Mouse (Mus musculus): Measurements from ENCODE around the gene AC134908.4. TPM values are rescaled to one million over a fixed set of nuclear protein-coding genes. Genes with fewer than 3 reads are reported as not detected.

The AC134908.4 gene
- total and polyA plus RNA-seq, 2 experiments, result 0.28 to 0.37 TPM

GRCm38 (mm10) chr17:25830200-25830753 is 34.8 kb upstream of the AC134908.4 start:
- DNase-seq (ENCODE audit: extremely low read depth, low read depth, low spot score), result no peak
- peaks cover 23% of the 10 kb centered on the region for H3K79me2 ChIP-seq (ENCODE audit: control insufficient read depth, insufficient read depth, low read length)
- H3K4me1 ChIP-seq (ENCODE audit: control insufficient read depth, insufficient read depth, low read length), result peaks cover 31% of the 10 kb centered on the region
- no peaks in the 10 kb centered on the region for H3K27me3 ChIP-seq (ENCODE audit: control insufficient read depth, insufficient read depth, low read length)
- no peak overlapping the region for H3K27ac ChIP-seq (replicated peaks; ENCODE audit: insufficient read depth, low read depth, low read length)
- WGBS, result 75% methylated on average over 4 of the region's 4 CpGs
- H3K36me3 ChIP-seq (ENCODE audit: control insufficient read depth, insufficient read depth, low read length), result 0 out of 2 replicates have a peak, but pooled peaks cover 4% of the 10 kb centered on the region
- H3K9ac ChIP-seq (ENCODE audit: low read depth, low read length), result no peak overlapping the region
- no peak overlapping the region for H3K4me3 ChIP-seq (ENCODE audit: insufficient read depth, low read depth, low read length)
- TF ChIP-seq POLR2A (IDR thresholded peaks at IDR 0.05; ENCODE audit: extremely low read depth, insufficient read depth, low read length) (no peak), CTCF (IDR thresholded peaks at IDR 0.05; ENCODE audit: low read depth, low read length) (no peak)

- Histone ChIP-seq H3K4me3 (ENCODE audit: insufficient read depth, low read depth, low read length) (peak overlapping the region; percentile 64), H3K9ac (ENCODE audit: low read depth, low read length) (peak overlapping the region; percentile 78), H3K79me2 (ENCODE audit: control insufficient read depth, insufficient read depth, low read length) (peaks cover 17% of the 10 kb centered on the region), H3K4me1 (ENCODE audit: control insufficient read depth, insufficient read depth, low read length) (peaks cover 27% of the 10 kb centered on the region), H3K36me3 (ENCODE audit: control insufficient read depth, insufficient read depth, low read length) (0 out of 2 replicates have a peak, but pooled peaks cover 4% of the 10 kb centered on the region), H3K27ac (replicated peaks; ENCODE audit: insufficient read depth, low read depth, low read length) (peak overlapping the region; percentile 69), H3K27me3 (ENCODE audit: control insufficient read depth, insufficient read depth, low read length) (no peaks in the 10 kb centered on the region)
- no peak for DNase-seq (ENCODE audit: extremely low read depth, low read depth, low spot score)
- TF ChIP-seq POLR2A (IDR thresholded peaks at IDR 0.05; ENCODE audit: extremely low read depth, insufficient read depth, low read length) (no peak), CTCF (IDR thresholded peaks at IDR 0.05; ENCODE audit: low read depth, low read length) (no peak)
- 26% methylated on average over 8 of the region's 8 CpGs for WGBS
Measured at GRCm38 (mm10) chr17:25829558-25830017, 34.1 kb upstream of the AC134908.4 start.

- H3K36me3 ChIP-seq (ENCODE audit: control insufficient read depth, insufficient read depth, low read length), result 0 out of 2 replicates have a peak, but pooled peaks cover 4% of the 10 kb centered on the region
- H3K79me2 ChIP-seq (ENCODE audit: control insufficient read depth, insufficient read depth, low read length), result peaks cover 22% of the 10 kb centered on the region
- no peaks in the 10 kb centered on the region for H3K27me3 ChIP-seq (ENCODE audit: control insufficient read depth, insufficient read depth, low read length)
- WGBS, result under 1% methylated on average over 32 of the region's 32 CpGs
- peak; percentile 44; the same call in 1 of the 2 replicates for TF ChIP-seq CTCF (IDR thresholded peaks at IDR 0.05; ENCODE audit: low read depth, low read length)
- peak; percentile 50; the same call in 1 of the 2 replicates for TF ChIP-seq POLR2A (IDR thresholded peaks at IDR 0.05; ENCODE audit: extremely low read depth, insufficient read depth, low read length)
- peak; percentile 81 for DNase-seq (ENCODE audit: extremely low read depth, low read depth, low spot score)
- H3K27ac ChIP-seq (replicated peaks; ENCODE audit: insufficient read depth, low read depth, low read length), result peak within 1 kb of the TSS; percentile 69
- peaks cover 31% of the 10 kb centered on the region for H3K4me1 ChIP-seq (ENCODE audit: control insufficient read depth, insufficient read depth, low read length)
- H3K4me3 ChIP-seq (ENCODE audit: insufficient read depth, low read depth, low read length), result peak within 1 kb of the TSS; percentile 64
- peak within 1 kb of the TSS; percentile 78 for H3K9ac ChIP-seq (ENCODE audit: low read depth, low read length)
Measured at GRCm38 (mm10) chr17:25828712-25829557, 33.5 kb upstream of the AC134908.4 start, which contains the start of gene Jmjd8. Gene Jmjd8, plus strand, starts transcription at chr17:25828867.

GRCm38 (mm10) chr17:25828223-25828594 is 32.8 kb upstream of the AC134908.4 start:
- Histone ChIP-seq H3K79me2 (ENCODE audit: control insufficient read depth, insufficient read depth, low read length) (peaks cover 25% of the 10 kb centered on the region), H3K27me3 (ENCODE audit: control insufficient read depth, insufficient read depth, low read length) (no peaks in the 10 kb centered on the region), H3K36me3 (ENCODE audit: control insufficient read depth, insufficient read depth, low read length) (0 out of 2 replicates have a peak, but pooled peaks cover 4% of the 10 kb centered on the region), H3K27ac (replicated peaks; ENCODE audit: insufficient read depth, low read depth, low read length) (no peak overlapping the region), H3K4me3 (ENCODE audit: insufficient read depth, low read depth, low read length) (no peak overlapping the region), H3K4me1 (ENCODE audit: control insufficient read depth, insufficient read depth, low read length) (peaks cover 31% of the 10 kb centered on the region), H3K9ac (ENCODE audit: low read depth, low read length) (no peak overlapping the region)
- no peak for TF ChIP-seq POLR2A (IDR thresholded peaks at IDR 0.05; ENCODE audit: extremely low read depth, insufficient read depth, low read length)
- TF ChIP-seq CTCF (IDR thresholded peaks at IDR 0.05; ENCODE audit: low read depth, low read length), result no peak
- no peak for DNase-seq (ENCODE audit: extremely low read depth, low read depth, low spot score)
- WGBS, result 90% methylated on average over 8 of the region's 8 CpGs

DNA sequence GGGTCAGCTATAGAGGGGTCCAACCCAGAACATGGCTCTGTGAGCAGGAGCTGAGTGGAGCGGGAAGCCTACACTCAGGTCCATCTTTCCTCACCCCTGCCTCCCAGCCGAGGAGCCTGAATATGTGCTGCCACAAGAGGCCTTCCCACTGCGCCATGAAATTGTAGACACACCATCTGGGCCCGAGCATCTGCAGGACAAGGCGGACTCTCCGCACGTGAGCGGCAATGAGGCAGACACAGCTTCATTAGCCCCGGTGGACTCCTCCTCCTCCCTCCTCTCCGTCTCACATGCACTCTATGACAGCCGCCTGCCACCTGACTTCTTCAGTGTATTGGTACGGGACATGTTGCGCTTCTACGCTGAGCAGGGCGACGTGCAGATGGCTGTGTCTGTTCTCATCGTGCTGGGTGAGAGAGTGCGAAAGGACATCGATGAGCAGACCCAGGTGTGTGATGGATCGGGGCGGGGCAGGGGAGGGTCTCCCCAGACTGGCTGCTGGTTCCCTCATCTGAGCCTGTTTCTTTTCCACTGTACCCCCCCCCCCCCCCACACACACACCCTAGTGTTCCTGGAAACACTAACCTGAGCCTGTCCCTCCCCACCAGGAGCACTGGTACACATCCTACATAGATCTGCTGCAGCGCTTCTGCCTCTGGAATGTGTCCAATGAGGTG is 32.2 kb upstream of the AC134908.4 start:
- H3K27me3 ChIP-seq (ENCODE audit: control insufficient read depth, insufficient read depth, low read length), result no peaks in the 10 kb centered on the region
- H3K27ac ChIP-seq (replicated peaks; ENCODE audit: insufficient read depth, low read depth, low read length), result no peak overlapping the region
- H3K36me3 ChIP-seq (ENCODE audit: control insufficient read depth, insufficient read depth, low read length), result 0 out of 2 replicates have a peak, but pooled peaks cover 4% of the 10 kb centered on the region
- no peak for DNase-seq (ENCODE audit: extremely low read depth, low read depth, low spot score)
- no peak overlapping the region for H3K4me3 ChIP-seq (ENCODE audit: insufficient read depth, low read depth, low read length)
- H3K9ac ChIP-seq (ENCODE audit: low read depth, low read length), result no peak overlapping the region
- WGBS, result 94% methylated on average over 22 of the region's 22 CpGs
- peaks cover 25% of the 10 kb centered on the region for H3K79me2 ChIP-seq (ENCODE audit: control insufficient read depth, insufficient read depth, low read length)
- TF ChIP-seq POLR2A (IDR thresholded peaks at IDR 0.05; ENCODE audit: extremely low read depth, insufficient read depth, low read length) (no peak), CTCF (IDR thresholded peaks at IDR 0.05; ENCODE audit: low read depth, low read length) (no peak)
- peaks cover 31% of the 10 kb centered on the region for H3K4me1 ChIP-seq (ENCODE audit: control insufficient read depth, insufficient read depth, low read length)

Data from liver, adult 2 months (tissue).